Mouse (Mus musculus): ENCODE data around the gene Lrrc59. TPM values are rescaled to one million over a fixed set of nuclear protein-coding genes. Genes with fewer than 3 reads are reported as not detected.

Lrrc59 gene
- polyA plus RNA-seq, 1 experiment from 2014 or later, result 164 TPM

DNA sequence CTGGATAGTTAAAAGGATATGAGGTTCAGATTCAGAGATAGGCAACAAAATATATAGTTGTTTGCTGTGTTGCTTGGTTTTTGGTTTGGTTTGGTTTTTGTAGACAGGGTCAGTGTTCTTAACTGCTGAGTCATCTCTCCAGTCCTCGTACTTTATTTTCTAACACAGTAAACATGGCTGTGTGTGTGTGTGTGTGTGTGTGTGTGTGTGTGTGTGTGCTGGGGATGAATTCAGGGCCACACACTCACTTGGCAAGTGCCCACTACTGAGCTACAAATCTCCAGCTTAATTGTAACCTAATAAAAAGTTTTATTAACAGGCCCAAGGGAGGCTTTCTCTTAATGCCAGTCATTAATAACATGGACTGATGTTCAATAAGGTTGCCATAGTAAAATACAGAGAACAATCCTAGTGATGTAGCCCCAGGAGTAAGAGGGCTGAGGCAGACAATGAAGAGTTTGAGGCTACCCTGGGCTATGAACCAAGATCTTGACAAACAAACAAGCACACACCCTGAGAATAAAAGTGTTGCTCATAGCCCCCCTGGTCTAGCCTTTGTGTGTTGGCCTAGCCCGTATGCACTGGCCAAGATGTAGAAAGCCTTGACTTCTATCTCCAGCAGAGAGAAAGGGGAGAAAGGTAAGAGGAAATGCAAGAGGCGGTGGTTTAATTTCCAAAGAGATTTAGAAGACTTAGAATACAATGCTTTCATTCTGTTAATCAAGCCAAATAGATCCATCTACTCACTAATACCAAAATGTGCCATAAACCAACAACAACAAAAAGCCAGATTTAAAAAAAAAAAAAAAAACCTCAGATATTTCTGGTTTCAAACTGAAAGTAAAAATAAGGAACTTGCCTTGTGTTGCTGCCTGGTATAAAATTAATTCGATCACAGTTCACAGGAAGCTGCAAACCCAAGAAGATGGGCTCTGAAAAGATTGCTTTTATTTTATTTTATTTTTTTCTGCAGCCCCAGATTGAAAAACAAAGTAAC, 18.5 kb upstream of the Lrrc59 start:
- H3K27me3 ChIP-seq, result no peaks in the 10 kb centered on the region
- no peak overlapping the region for H3K9ac ChIP-seq
- 58% methylated on average over 4 of the region's 4 CpGs for WGBS
- no peaks in the 10 kb centered on the region for H3K9me3 ChIP-seq
- no peaks in the 10 kb centered on the region for H3K36me3 ChIP-seq
- H3K4me1 ChIP-seq (replicated peaks), result no peaks in the 10 kb centered on the region
- H3K4me3 ChIP-seq, result no peak overlapping the region
- ATAC-seq (ENCODE audit: low FRiP score, low read depth), result peak; percentile 82
- H3K4me2 ChIP-seq, result no peak overlapping the region
- no peak overlapping the region for H3K27ac ChIP-seq (replicated peaks)

DNA sequence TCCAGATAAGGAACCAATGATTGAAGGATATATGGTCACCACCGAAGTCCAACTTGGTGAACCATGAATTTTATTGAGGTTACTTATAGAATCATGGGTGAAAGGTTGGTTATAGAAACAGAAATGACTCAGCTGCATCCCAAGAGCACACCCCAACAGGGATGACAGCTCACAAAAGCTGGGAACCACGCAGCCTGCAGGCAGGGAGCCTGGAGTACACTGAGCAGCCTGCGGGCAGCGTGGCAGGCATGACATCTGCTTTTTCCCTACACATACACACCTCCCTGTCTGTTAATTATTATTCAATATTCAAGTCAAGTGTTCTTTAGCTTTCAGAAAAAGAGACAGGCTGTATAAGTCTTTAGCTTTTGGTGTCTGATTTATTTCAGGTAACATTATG, 15.0 kb upstream of the Lrrc59 start:
- Histone ChIP-seq H3K27ac (replicated peaks) (no peak overlapping the region), H3K4me3 (no peak overlapping the region), H3K9ac (no peak overlapping the region), H3K36me3 (no peaks in the 10 kb centered on the region), H3K9me3 (no peaks in the 10 kb centered on the region), H3K4me1 (replicated peaks) (no peaks in the 10 kb centered on the region), H3K27me3 (no peaks in the 10 kb centered on the region), H3K4me2 (no peak overlapping the region)
- ATAC-seq (ENCODE audit: low FRiP score, low read depth), result no peak
- 64% methylated on average over 4 of the region's 4 CpGs for WGBS

DNA sequence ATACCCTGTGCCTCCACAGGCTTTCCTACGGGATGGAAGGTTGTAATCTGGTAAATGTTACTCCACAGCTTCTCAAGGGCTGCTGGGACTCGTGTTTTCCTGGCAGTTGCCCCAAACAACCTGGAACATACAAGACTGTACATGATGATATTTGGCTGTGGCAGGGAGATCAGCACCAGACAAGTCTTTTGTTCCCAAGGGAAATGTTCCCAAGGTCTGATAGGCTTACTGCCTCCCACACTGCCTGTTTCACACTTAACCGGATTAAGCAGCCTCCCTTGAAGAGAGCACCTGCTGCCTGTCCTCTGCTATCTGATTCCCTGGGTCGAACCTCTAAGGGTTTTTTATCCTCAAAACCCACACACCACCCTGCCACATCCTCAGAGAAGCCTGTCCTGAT, 14.1 kb upstream of the Lrrc59 start:
- no peaks in the 10 kb centered on the region for H3K36me3 ChIP-seq
- WGBS, result 32% methylated on average over 4 of the region's 4 CpGs
- ATAC-seq (ENCODE audit: low FRiP score, low read depth), result no peak
- H3K4me1 ChIP-seq (replicated peaks), result no peaks in the 10 kb centered on the region
- H3K27me3 ChIP-seq, result no peaks in the 10 kb centered on the region
- no peak overlapping the region for H3K4me2 ChIP-seq
- H3K4me3 ChIP-seq, result no peak overlapping the region
- no peaks in the 10 kb centered on the region for H3K9me3 ChIP-seq
- no peak overlapping the region for H3K9ac ChIP-seq
- no peak overlapping the region for H3K27ac ChIP-seq (replicated peaks)

DNA sequence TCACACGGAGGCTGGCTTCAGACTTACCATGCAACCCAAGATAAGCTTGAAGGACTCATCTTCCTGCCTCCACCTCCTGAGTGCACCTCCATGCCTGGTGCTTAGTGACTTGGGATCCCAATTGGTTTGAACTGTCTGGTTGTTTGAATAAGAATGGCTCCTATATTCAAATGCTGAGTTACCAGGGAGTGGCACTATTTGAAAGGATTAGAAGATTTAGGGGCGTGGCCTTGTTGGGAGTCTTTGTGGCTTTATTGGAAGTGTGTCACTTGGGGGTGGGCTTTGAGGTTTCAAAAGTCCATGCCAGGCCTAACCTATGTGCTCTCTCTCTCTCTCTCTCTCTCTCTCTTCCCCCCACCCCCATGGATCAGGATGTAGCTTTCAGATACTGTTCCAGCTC, 11.9 kb upstream of the Lrrc59 start:
- no peak for ATAC-seq (ENCODE audit: low FRiP score, low read depth)
- Histone ChIP-seq H3K36me3 (no peaks in the 10 kb centered on the region), H3K4me3 (no peak overlapping the region), H3K4me2 (no peak overlapping the region), H3K9ac (no peak overlapping the region), H3K27me3 (no peaks in the 10 kb centered on the region), H3K9me3 (no peaks in the 10 kb centered on the region), H3K4me1 (replicated peaks) (no peaks in the 10 kb centered on the region), H3K27ac (replicated peaks) (no peak overlapping the region)
- 94% methylated on average over 2 of the region's 2 CpGs for WGBS

DNA sequence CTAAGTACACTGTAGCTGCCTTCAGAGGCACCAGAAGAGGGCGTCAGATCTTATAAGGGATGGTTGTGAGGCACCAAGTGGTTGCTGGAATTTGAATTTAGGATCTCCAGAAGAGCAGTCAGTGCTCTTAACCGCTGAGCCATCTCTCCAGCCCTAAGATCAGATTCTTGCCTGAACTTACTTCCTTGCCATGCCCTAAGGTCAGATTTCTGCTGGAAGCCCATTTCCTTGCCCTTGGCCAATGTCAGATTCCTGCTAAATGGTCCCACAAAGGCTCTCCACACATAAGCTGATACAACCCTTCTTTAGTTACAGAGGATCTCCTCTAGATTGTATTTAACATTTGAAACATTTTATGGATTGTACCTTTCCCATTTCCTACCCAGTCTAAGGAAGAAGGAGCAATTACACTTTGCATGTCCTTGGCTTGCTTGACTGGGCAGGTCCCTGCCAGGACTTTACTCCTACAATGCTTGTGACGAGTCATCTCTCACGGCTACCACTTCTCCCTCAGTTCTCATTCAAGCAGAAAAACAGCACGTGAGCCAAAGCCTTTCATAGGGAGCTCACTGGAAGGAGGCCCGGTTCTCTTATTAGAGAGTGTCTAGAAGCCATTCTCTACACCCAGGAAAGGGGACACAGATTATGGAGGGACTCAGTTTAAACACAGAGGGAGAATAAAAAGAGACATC, 8.7 kb upstream of the Lrrc59 start:
- Histone ChIP-seq H3K27ac (replicated peaks) (no peak overlapping the region), H3K4me1 (replicated peaks) (no peaks in the 10 kb centered on the region), H3K4me3 (no peak overlapping the region), H3K9me3 (no peaks in the 10 kb centered on the region), H3K27me3 (no peaks in the 10 kb centered on the region), H3K4me2 (no peak overlapping the region), H3K9ac (no peak overlapping the region), H3K36me3 (no peaks in the 10 kb centered on the region)
- no peak for ATAC-seq (ENCODE audit: low FRiP score, low read depth)
- 47% methylated on average over 6 of the region's 6 CpGs for WGBS

DNA sequence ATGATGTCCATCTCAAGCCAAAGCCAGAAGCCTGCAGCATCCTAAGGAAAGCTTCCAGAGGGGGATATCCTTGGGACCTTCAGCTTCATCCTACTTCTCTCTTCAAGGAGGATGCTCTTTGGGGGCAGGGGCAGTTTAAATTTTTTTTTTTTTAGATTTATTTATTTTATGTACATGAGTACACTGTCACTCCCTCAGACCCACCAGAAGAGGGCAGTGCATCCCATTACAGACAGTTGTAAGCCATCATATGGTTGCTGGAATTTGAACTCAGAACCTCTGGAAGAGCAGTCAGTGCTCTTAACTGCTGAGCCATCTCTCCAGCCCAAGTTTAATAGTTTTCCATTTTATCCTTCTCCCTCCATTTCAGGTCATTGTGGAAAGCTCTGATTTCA, 8.1 kb upstream of the Lrrc59 start:
- Histone ChIP-seq H3K4me3 (no peak overlapping the region), H3K4me2 (no peak overlapping the region), H3K9me3 (no peaks in the 10 kb centered on the region), H3K4me1 (replicated peaks) (no peaks in the 10 kb centered on the region), H3K27me3 (no peaks in the 10 kb centered on the region), H3K36me3 (no peaks in the 10 kb centered on the region), H3K27ac (replicated peaks) (no peak overlapping the region), H3K9ac (no peak overlapping the region)
- no peak for ATAC-seq (ENCODE audit: low FRiP score, low read depth)

DNA sequence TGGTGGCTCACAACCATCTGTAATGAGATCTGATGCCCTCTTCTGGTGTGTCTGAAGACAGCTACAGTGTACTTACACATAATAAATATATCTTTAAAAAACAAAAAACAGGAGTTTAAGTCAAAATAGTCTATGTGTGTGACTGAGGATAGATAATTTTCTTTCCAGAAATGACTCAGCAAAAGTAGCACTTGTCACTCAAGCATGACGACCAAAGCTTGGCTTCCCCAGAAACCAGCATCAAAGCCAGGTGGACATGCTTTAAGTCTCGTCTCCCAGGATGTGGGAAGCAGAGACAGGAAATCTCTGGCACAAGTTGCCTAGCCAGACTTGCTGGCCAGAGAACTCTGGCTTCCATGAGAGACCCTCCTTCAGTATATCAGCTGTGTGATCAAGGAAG, 7.4 kb upstream of the Lrrc59 start:
- Histone ChIP-seq H3K9ac (no peak overlapping the region), H3K9me3 (no peaks in the 10 kb centered on the region), H3K4me2 (no peak overlapping the region), H3K4me1 (replicated peaks) (no peaks in the 10 kb centered on the region), H3K27me3 (no peaks in the 10 kb centered on the region), H3K36me3 (no peaks in the 10 kb centered on the region), H3K4me3 (no peak overlapping the region), H3K27ac (replicated peaks) (no peak overlapping the region)
- no peak for ATAC-seq (ENCODE audit: low FRiP score, low read depth)
- 82% methylated on average over 2 of the region's 2 CpGs for WGBS

DNA sequence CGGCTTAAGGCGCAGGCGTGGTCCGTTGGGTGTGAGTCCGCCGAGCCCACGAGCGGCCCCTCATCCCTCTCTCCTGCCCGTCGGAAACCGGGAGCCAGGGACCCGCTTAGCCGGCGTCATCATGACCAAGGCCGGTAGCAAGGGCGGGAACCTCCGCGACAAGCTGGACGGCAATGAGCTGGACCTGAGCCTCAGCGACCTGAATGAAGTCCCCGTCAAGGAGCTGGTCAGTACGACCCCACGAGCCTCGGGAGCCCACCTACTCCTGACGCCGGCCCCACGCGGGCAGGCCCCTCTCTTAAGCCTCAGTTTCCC, 274 bp downstream of the Lrrc59 start:
- peaks cover 15% of the 10 kb centered on the region for H3K4me1 ChIP-seq (replicated peaks)

DNA sequence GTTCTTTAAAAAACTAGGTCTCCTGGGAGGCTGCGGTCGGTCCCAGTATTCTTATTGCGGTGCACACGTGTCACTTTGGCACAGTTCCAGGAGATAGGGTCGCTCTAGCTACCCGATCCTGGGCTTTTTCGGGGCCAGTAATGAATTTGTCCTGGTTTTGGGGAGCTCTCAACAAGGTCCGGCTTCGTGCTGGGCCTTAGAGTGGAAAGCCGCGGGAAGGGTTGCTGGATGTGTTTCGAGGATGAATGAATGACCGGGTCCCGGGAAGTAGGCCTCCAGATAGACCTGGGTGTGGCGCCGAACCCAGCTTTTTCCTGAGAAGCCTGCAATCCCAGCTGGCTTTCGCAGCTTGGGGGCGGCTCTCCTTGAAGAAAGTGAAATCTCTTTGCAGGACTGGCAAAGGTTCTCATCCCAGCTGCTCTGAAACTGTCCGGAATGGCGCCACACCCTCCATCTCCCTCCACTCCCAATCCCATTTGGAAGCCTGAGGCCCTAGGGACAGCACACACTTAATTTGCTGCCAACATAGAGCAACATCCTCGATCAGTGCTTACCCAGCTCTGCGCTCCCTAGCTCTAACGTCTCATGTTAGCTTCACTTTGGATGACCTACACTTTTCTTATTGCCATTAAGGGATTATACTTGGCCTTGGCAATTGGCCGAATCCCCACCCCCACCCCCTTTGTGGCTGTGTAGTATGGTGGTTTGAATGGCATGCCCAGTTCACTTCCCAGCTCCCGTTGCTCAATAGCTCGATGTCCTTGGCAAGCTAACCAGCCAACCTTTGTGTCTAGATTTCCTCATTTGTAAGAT, 838 bp downstream of the Lrrc59 start:
- Histone ChIP-seq H3K36me3 (peaks cover 35% of the 10 kb centered on the region), H3K9me3 (no peaks in the 10 kb centered on the region), H3K9ac (peak overlapping the region; percentile 88), H3K27me3 (no peaks in the 10 kb centered on the region), H3K4me3 (peak overlapping the region; percentile 88), H3K27ac (replicated peaks) (peak overlapping the region; percentile 65), H3K4me2 (peak overlapping the region; percentile 83), H3K4me1 (replicated peaks) (peaks cover 15% of the 10 kb centered on the region)
- 13% methylated on average over 26 of the region's 26 CpGs for WGBS
- ATAC-seq (ENCODE audit: low FRiP score, low read depth), result no peak

More for the DNA sequence above, 274 bp downstream of the Lrrc59 start:
- Histone ChIP-seq H3K36me3 (peaks cover 29% of the 10 kb centered on the region), H3K27ac (replicated peaks) (peak overlapping the region; percentile 65), H3K9me3 (no peaks in the 10 kb centered on the region), H3K27me3 (no peaks in the 10 kb centered on the region), H3K4me2 (peak overlapping the region; percentile 83), H3K9ac (peak overlapping the region; percentile 88), H3K4me3 (peak overlapping the region; percentile 88)
- under 1% methylated on average over 28 of the region's 28 CpGs for WGBS
- ATAC-seq (ENCODE audit: low FRiP score, low read depth), result no peak; the same call in none of the 2 replicates

DNA sequence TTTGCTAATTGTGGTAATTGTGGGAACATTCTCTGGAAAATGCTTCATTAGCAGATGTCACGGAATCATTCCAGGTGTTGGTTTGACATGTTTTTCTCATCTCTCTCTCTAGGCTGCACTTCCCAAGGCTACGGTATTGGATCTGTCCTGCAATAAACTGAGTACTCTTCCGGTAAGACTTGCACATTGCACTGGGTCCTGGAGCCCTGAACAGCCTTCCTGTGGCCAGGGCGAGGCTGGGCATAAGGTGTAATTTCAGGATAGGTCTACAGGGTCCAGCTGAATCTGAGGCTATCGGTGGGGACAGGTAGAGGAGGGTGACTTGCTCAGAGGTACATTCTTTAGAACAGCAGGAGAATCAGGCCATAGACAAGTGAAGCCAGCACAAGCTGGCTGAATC, 2.4 kb downstream of the Lrrc59 start:
- ATAC-seq (ENCODE audit: low FRiP score, low read depth), result no peak
- Histone ChIP-seq H3K4me3 (no peak overlapping the region), H3K9ac (no peak overlapping the region), H3K27ac (replicated peaks) (no peak overlapping the region), H3K27me3 (no peaks in the 10 kb centered on the region), H3K4me2 (no peak overlapping the region), H3K9me3 (no peaks in the 10 kb centered on the region), H3K4me1 (replicated peaks) (peaks cover 15% of the 10 kb centered on the region), H3K36me3 (peaks cover 51% of the 10 kb centered on the region)
- 95% methylated on average over 5 of the region's 5 CpGs for WGBS

DNA sequence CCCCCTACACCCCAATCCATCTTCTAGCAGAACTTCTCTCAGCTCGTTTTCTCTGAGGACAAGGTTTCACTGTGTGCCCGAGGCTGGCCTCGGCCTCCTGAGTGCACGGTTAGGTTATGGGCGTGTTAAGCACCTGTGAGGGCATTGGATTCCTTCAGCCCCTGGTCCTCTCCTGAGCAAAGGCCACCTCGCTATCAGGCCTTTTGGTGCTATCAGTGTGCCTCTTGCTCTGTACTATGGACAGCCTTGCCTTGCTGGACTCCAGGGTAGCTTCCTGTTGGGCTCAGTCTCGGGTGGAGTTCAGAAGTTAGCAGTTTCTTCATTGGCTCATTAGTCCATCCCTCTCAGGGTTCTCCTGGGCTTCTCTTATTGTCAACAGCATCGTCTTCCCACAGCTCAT, 3.4 kb downstream of the Lrrc59 start:
- 91% methylated on average over 8 of the region's 8 CpGs for WGBS

DNA sequence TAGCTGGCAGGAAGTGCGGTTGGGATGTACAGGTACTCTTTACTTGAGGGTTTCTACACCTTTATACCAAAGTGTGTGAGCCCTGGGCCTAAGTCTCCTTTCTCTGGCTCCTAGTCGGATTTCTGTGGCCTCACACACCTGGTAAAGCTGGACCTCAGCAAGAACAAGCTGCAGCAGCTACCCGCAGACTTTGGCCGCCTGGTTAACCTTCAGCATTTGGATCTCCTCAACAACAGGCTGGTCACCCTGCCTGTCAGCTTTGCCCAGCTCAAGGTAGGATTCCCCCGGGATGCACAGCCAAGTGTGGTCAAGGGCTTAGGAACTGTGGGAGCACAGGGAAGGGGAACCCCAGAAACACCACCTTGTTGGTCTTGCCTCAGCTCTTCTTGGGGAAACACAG, 4.9 kb downstream of the Lrrc59 start:
- Histone ChIP-seq H3K27ac (replicated peaks) (no peak overlapping the region), H3K27me3 (no peaks in the 10 kb centered on the region), H3K4me1 (replicated peaks) (peaks cover 15% of the 10 kb centered on the region), H3K36me3 (peaks cover 75% of the 10 kb centered on the region), H3K4me2 (no peak overlapping the region), H3K9ac (no peak overlapping the region), H3K9me3 (no peaks in the 10 kb centered on the region), H3K4me3 (no peak overlapping the region)
- no peak for ATAC-seq (ENCODE audit: low FRiP score, low read depth)
- WGBS, result 93% methylated on average over 5 of the region's 5 CpGs

More for the DNA sequence above, 3.4 kb downstream of the Lrrc59 start:
- Histone ChIP-seq H3K36me3 (peaks cover 61% of the 10 kb centered on the region), H3K27ac (replicated peaks) (no peak overlapping the region), H3K4me2 (no peak overlapping the region), H3K9me3 (no peaks in the 10 kb centered on the region), H3K4me1 (replicated peaks) (peaks cover 15% of the 10 kb centered on the region), H3K4me3 (no peak overlapping the region), H3K27me3 (no peaks in the 10 kb centered on the region), H3K9ac (no peak overlapping the region)
- no peak for ATAC-seq (ENCODE audit: low FRiP score, low read depth)

All from hindbrain, embryonic 15.5 days (tissue).